17 mouse cellular contexts compared by ENCODE assay signal in the genomic region with DNA sequence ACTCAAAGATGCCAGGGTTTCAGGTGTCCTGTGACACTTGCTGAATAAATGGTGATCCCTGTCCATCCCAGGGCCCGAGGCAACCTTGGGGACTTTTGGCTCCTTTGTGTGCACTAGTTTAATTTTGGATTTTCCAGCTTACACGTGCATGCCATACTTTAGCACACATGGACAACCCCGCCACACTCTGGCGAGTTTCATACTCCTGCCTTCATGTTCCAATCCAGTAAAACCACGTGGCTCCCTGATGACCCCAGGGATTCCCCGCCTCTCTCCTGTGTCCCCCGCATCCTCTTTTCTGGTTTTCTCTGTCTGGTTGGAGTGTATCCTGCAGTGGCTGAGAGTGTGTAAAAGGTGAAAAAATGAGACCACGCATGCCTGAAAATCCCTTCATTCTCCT. TPM values are rescaled to one million over a fixed set of nuclear protein-coding genes. Genes with fewer than 3 reads are reported as not detected.
"Had no signal": no experiment of that assay in that cellular context is flagged by ENCODE, and none has a peak within 500 bp of the region (broad histone marks: within the 10 kb centered on the region; RNA-seq: fewer than 3 reads in every experiment).

No protein-coding gene starts in this region.

- H3K27ac ChIP-seq: intestine, embryonic 15.5 days; kidney, embryonic 15.5 days; limb, embryonic 15.5 days; liver, embryonic 12.5 days; macrophage; midbrain, embryonic 12.5 days; neural tube, embryonic 15.5 days; stomach, postnatal 0 days had no signal

- H3K36me3 ChIP-seq: intestine, embryonic 15.5 days; kidney, embryonic 15.5 days; limb, embryonic 15.5 days; liver, embryonic 12.5 days; midbrain, embryonic 12.5 days; neural tube, embryonic 15.5 days had no signal

- H3K4me2 ChIP-seq: intestine, embryonic 15.5 days; kidney, embryonic 15.5 days; limb, embryonic 15.5 days; liver, embryonic 12.5 days; lung, embryonic 14.5 days; midbrain, embryonic 12.5 days; neural tube, embryonic 15.5 days had no signal

- H3K4me3 ChIP-seq: intestine, embryonic 15.5 days; kidney, embryonic 15.5 days; limb, embryonic 15.5 days; liver, embryonic 12.5 days; megakaryocyte, embryonic 14.5 days; midbrain, embryonic 12.5 days; neural tube, embryonic 15.5 days had no signal

- ATAC-seq: intestine, embryonic 15.5 days; liver, embryonic 12.5 days had no signal

- DNase-seq: kidney, adult 2 months; kidney, postnatal 25 days; layer of hippocampus, adult 9-11 months; layer of hippocampus, postnatal 36 days; lung, embryonic 14.5 days; lung, postnatal 10 days; right cerebral cortex, adult 18-20 months; right cerebral cortex, postnatal 25 days had no signal

- H3K27me3 ChIP-seq: kidney, embryonic 15.5 days; limb, embryonic 15.5 days; midbrain, embryonic 12.5 days; neural tube, embryonic 15.5 days had no signal

- H3K9ac ChIP-seq: intestine, embryonic 15.5 days; kidney, embryonic 15.5 days; limb, embryonic 15.5 days; liver, embryonic 12.5 days; lung, embryonic 14.5 days; midbrain, embryonic 12.5 days; neural tube, embryonic 15.5 days had no signal

- H3K9me3 ChIP-seq: intestine, embryonic 15.5 days; kidney, embryonic 15.5 days; limb, embryonic 15.5 days; liver, embryonic 12.5 days; midbrain, embryonic 12.5 days; neural tube, embryonic 15.5 days had no signal

- H3K4me1 ChIP-seq: limb, embryonic 15.5 days; liver, embryonic 12.5 days; midbrain, embryonic 12.5 days had no signal

RNA-seq across cellular contexts. Expression of gene Doc2b, which starts 31.6 kb away (rescaled TPM):
- polyA plus RNA-seq: macrophage had no signal
